Mouse (Mus musculus): ENCODE measurements around the gene Vwc2l.

DNA sequence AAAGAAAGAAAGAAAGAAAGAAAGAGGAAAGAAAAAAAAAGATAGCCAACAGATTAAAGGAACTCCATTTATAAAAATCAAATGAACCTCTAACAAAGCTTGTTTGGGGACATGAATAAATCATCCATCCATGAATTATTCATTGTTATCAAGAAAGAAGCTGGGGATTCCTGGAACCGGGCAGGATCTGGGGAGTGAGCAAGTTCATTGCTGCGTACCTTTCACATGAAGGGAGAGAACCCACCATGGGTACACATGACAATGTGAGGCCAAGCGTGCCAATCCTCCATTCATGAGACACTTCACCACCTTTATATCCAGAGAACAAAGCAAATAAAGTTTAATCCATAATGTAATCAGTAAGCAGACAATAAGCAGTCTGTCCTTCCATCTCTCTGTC, 155.8 kb downstream of the Vwc2l start:
- TF ChIP-seq POLR2A (IDR thresholded peaks at IDR 0.05; ENCODE audit: low read depth, low read length), result no peak
- TF ChIP-seq CTCF (IDR thresholded peaks at IDR 0.05; ENCODE audit: borderline replicate concordance, insufficient read depth, low read length), result no peak

Measured in embryonic fibroblast, embryonic 13.5 days (primary cell).